ENCODE assay signal across 11 mouse cellular contexts in genomic region chr4:111486187-111486586, GRCm38 (mm10).
"Had no signal": no experiment of that assay in that cellular context is flagged by ENCODE, and none has a peak within 500 bp of the region (broad histone marks: within the 10 kb centered on the region; RNA-seq: fewer than 3 reads in every experiment).

No protein-coding gene starts in this region.

- DNase-seq: kidney, adult 18-20 months; kidney, adult 9 months; kidney, postnatal 14 days; kidney, postnatal 4 days; liver, embryonic 13.5 days; lung, adult 2 months; thymus, adult 18-20 months; thymus, postnatal 36 days had no signal

- H3K9ac ChIP-seq: liver, embryonic 13.5 days; midbrain, embryonic 12.5 days; neural tube, embryonic 12.5 days had no signal

- ATAC-seq: lung, postnatal 0 days had no signal

- H3K4me1 ChIP-seq: liver, embryonic 13.5 days; midbrain, embryonic 12.5 days had no signal

- H3K9me3 ChIP-seq: liver, embryonic 13.5 days; midbrain, embryonic 12.5 days; neural tube, embryonic 12.5 days had no signal

- H3K4me2 ChIP-seq: liver, embryonic 13.5 days; midbrain, embryonic 12.5 days; neural tube, embryonic 12.5 days had no signal

- H3K36me3 ChIP-seq: liver, embryonic 13.5 days; midbrain, embryonic 12.5 days; neural tube, embryonic 12.5 days had no signal

- H3K27ac ChIP-seq: liver, embryonic 13.5 days; midbrain, embryonic 12.5 days; neural tube, embryonic 12.5 days had no signal

- H3K4me3 ChIP-seq: liver, embryonic 13.5 days; midbrain, embryonic 12.5 days; neural tube, embryonic 12.5 days had no signal

- H3K27me3 ChIP-seq: liver, embryonic 13.5 days; neural tube, embryonic 12.5 days had no signal
